22 mouse cellular contexts compared by ENCODE assay signal in genomic region chr9:31859446-31859845, GRCm38 (mm10). TPM values are rescaled to one million over a fixed set of nuclear protein-coding genes. Genes with fewer than 3 reads are reported as not detected.
"Had no signal": no experiment of that assay in that cellular context is flagged by ENCODE, and none has a peak within 500 bp of the region (broad histone marks: within the 10 kb centered on the region; RNA-seq: fewer than 3 reads in every experiment).

No protein-coding gene starts in this region.

- H3K4me3 ChIP-seq: gastrocnemius, adult 2 months; heart, adult 2 months; liver, embryonic 12.5 days had no signal

- DNase-seq: gastrocnemius, postnatal 25 days; heart, adult 2 months; kidney, adult 18-20 months; kidney, adult 8-10 months had no signal

- H3K36me3 ChIP-seq: heart, embryonic 13.5 days; heart, embryonic 15.5 days; hindbrain, embryonic 10.5 days; hindbrain, embryonic 12.5 days; intestine, embryonic 15.5 days; limb, embryonic 13.5 days; limb, embryonic 15.5 days; liver, embryonic 12.5 days had no signal

RNA-seq across cellular contexts. Expression of gene Barx2, which starts 53.8 kb away (rescaled TPM):
- total RNA-seq: granulocyte monocyte progenitor cell, adult 5-6 weeks; heart, postnatal 14 days had no signal
- polyA plus RNA-seq: heart, embryonic 15.5 days; heart, postnatal 0 days; hindbrain, embryonic 14.5 days; inflammation-experienced regulatory T-cells, adult 6 months; intestine, postnatal 0 days; kidney, embryonic 14.5 days; kidney, embryonic 16.5 days; liver, embryonic 12.5 days; liver, embryonic 14.5 days had no signal
